Mouse (Mus musculus) c-Kit-positive CD71-positive TER-119-negative erythroid progenitor cells, embryonic 14.5 days (primary cell): ENCODE measurements around the gene 3110040N11Rik.
"Not testable (repeated sequence)": the region's sequence is repeated elsewhere in the genome, so short reads cannot be mapped to it uniquely, and the experiment has no call there.

Source experiments
- DNase-seq: peaks from one replicate; pipeline ENCODE4 v3.0.0-alpha.2; 2013; ENCODE audit warnings: low read depth

Gene 3110040N11Rik

DNA sequence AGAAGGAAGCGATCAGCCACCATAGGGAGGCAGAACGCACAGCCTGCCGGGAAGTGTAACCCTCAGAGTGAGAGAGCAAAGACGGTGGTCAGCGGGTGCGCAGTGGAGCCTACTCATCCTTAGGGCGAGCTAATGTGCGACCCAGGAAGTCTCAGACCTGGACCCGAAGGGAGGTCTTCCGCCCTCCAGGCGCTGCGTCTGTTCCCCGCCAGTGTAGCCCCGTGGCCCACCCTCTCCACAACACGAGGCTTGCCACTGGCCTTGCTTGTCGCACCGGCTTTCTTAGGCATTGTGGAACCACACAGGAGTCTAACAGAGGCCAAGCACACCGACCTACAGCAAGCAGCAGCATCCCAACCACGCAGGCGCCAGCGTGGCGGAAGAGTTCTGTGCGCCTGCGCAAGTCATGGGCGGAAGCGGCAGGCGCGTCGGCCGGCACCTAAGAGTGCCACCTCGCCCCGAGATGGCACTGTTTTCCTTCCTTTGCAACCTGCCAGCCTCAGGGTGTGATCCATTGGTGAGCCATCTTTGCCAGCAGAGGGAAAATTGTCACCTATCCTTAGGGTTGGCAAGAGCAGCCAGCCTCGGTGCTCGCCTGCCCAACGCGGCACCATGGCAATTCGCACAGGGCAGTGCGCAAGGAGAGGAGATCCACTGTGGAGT, at the start of gene 3110040N11Rik:
TSS of gene 3110040N11Rik (minus strand) at position 384 of the 663 bp plus-strand sequence.
- peak; percentile 79 for DNase-seq

- DNase-seq, result not testable (repeated sequence)
Observed at GRCm38 (mm10) chr7:81837771-81838170, 48.5 kb upstream of the 3110040N11Rik start.

DNA sequence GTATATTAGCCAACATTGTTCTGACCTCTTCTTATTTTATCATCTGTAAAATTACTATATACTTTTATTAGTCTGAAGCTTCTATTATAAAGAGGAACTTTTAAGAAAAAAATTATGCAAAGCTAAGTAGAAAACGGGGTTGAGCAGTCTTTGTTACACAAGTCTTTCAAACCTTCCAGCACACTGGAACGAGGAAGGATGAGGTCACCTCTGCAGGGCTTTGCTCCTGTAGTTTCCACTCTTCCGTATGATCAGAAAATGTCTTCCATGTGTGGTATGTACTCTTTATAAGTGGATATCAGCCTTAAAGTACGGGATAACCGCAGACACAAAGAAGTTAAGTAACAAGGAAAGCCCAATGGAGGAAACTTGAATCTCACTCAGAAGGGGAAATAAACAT, 46.2 kb upstream of the 3110040N11Rik start:
- no peak for DNase-seq

DNA sequence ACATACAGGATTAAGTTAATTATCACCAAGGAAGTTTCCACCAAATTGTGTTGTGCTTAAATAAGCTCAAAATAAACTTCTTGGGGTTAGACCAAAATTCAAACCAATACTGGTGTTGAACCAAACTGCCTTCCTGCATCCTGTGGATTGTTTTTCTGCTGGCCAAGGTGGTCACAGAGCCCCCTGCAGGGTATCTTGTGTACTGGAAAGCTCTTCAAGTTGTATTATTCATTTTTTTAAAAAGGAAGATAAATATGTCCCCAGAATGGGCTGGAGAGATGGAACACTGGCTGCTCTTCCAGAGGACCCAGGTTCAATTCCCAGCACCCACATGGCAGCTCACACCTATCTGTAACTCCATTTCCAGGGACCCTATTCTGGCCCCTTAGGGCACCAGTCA, 45.6 kb upstream of the 3110040N11Rik start:
- DNase-seq, result no peak

- peak; percentile 60 for DNase-seq
Observed at GRCm38 (mm10) chr7:81829379-81829894, 40.2 kb upstream of the 3110040N11Rik start, which contains the start of gene Btbd1. Gene Btbd1, minus strand, starts transcription at chr7:81829431.

DNA sequence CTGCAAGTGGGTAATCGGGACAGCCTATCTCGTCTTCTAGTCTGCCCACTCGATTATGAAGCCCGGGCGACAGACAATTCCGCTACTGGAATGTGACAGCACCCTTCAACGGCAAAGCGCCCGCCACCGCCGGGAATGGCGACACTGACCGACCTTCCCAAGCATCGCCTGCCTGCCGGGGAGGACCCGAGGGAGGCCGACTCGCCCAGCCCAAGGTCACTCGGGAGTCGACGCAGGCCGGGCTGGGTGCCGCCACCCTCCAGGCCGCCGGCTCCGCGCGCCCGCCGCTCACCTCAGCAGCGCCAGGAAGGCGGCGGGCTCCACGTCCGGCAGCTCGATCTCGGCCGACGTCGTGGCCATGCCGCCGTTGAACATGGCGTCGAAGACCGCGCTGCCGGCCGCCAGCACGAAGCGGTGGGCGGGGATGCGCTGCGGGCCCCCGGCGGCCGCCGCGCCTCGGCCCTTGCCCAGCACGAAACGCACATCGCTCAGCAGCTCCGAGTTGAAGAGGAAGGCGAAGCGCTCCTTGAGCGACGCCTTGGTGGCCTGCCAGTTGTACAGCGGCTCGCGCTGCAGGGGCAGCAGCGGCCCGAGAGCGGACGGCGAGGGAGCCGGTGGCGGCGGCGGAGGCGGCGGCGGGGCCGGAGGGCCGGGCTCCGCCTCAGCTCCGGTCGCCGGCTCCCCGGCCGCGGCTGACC, 39.6 kb upstream of the 3110040N11Rik start:
- peak; percentile 21 for DNase-seq

- peak; percentile 54 for DNase-seq
Observed at GRCm38 (mm10) chr7:81827806-81828667, 38.8 kb upstream of the 3110040N11Rik start.

- no peak for DNase-seq
Observed at GRCm38 (mm10) chr7:81825381-81825780, 36.1 kb upstream of the 3110040N11Rik start.

- DNase-seq, result no peak
Observed at GRCm38 (mm10) chr7:81824906-81825305, 35.6 kb upstream of the 3110040N11Rik start.

GRCm38 (mm10) chr7:81806067-81806466, 16.8 kb upstream of the 3110040N11Rik start:
- DNase-seq, result no peak

DNA sequence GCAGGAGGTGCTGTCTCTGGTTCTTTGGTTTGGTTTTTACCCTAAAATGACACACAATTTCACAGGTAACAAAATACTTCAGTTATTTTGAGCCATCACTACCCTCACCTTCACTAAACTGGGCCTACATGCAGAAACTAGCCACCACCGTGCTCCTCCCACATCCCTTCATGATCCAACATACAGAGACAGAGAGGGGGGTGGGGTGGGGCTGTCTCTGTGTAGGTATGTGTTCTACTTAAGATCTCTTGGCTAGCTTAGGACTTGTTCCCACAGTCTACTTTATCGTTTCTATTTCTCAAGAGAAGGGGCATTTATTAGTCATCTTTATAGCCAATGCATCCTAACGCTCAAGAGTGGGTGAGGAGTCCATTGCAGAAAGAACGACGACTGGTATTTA, 742 bp downstream of the 3110040N11Rik start:
- peak; percentile 39 for DNase-seq

GRCm38 (mm10) chr7:81777667-81778218, 11.5 kb downstream of the 3110040N11Rik start:
- no peak for DNase-seq

DNA sequence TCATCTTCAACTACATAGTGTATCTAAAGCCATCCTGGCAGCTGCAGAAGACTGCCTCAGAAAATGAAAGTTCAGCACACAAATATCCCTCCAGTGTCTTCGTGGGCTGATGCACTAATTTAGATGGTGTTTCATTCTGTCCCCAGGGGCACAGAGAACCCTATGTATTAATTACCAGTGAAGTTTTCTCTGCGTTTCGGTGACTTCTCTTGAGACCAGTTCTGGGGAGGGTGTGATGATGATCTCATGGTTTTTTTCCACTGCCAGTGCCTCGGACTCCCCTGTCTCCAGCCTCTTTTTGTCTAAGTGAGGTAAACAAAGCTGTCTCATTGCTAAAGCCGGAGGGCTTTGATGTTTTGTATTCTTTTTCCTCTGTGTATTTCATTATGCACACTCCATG, 14.0 kb downstream of the 3110040N11Rik start:
- DNase-seq, result no peak

DNA sequence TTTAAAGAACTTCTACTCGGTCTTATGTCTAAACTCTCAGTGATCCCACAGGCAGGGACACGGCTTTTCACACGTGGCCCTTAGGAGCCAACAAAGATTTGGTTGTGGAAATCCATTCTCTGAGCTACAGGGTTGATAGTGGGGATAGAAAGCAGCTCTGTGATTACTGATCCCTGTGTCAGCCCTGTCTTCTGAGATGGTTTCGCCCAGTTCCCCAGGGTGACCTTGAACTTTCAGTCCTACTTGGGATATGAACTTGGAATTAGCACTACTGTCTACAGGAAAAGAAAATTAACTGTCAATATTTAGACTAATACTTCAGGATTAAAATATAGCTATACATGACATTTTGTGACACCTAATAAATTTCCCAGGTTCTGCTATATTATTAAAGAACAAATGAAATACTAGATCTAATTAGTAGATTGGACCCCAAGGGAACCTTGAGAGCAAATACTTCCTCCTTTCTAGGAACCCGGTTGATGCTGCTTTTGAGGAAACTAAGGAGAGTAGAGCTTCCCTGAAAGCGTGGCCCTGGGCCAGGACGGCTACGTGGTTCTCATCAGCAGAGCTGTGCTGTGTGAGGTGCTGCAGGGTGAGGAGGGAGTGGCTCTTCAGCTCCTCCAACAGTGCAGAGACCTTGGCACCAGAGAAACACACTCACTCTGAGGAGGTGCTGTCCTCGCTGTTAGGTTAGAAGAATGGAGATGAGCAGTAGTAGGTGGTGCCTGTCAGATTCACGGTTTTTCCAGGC, 16.3 kb downstream of the 3110040N11Rik start:
- no peak for DNase-seq

DNA sequence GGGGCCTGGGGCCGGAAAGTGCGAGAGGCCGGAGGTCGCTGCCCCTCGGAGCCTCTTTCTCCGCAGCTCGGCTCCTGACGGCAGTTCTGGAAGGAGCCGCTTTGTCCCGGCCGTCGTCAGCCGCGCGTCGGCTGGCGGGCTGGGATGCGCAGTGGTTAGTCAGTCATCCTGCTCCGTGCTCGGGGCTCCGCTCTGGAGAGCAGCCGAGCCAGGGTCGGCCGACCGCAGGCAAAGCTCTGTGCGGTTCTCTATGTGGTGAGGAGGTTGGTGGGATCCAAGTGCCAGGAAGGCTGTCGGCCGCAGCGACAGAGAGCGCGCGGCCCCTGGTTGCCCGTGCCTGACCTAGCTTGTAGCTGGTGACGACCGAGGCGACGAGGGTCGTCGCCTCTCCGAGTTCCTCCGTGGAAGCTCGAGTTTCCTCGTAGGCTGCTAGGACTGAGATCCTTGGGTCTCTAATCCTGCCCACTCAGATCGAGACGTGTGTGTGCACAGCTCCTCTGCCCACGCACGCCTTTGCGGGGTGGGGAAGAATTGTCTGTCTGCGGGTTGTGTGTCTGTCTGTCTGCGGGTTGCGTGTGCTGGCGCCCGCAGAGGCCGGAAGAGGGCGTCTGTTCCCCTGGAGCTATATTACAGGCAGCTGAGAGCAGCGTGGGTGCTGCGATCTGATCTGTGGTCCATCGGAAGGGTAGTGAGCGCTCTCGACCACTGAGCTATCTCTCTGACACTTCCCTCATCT, 26.0 kb downstream of the 3110040N11Rik start:
- peak; percentile 43 for DNase-seq

- DNase-seq, result peak; percentile 93
Observed at GRCm38 (mm10) chr7:81762180-81763109, 26.8 kb downstream of the 3110040N11Rik start, which contains the start of gene Ramac. Gene Ramac, plus strand, starts transcription at chr7:81762925.

DNA sequence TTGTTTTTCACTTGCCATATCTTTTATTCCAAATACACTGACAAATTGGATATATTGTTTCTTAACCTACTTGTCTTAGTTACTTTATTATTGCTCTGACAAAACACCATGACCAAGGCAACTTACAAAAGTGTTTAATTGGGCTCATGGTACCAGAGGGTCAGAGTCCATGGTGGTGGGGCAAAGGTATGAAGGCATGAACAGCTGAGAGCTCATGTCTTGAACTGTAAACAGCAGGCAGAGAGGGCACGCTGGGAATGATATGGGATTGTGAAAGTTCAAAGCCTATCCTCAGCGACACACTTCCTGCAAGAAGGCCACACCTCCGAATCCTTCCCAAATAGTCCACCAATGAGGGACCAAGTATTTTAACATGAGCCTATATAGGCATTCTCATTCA, 41.3 kb downstream of the 3110040N11Rik start:
- DNase-seq, result no peak

- DNase-seq, result peak; percentile 40
Observed at GRCm38 (mm10) chr7:81744145-81744544, 45.1 kb downstream of the 3110040N11Rik start.

DNA sequence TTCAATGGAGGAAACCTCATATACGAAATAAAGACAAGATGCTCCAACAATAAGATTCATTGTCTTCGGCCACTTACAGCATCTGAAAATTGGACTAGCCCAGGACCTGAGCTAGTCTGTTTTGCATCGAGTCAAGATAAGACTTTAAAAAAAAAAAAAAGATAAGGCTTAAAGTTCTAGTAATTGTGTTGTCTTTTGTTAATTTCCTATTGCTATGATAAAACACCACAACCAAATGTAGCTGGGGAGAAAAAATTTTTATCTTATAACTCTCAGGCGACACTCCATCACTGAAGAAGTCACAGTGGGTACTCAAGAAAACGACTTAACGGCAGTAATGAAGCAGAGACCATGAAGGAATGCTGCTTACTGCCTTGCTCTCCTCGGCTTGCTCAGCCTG, 49.3 kb downstream of the 3110040N11Rik start:
- DNase-seq, result no peak
